Mouse (Mus musculus): ENCODE measurements at regions not wholly inside any gene's neighbourhood (a gene's known extent, or its start where the extent isn't known, plus 50 kb on each side); places are given as distances from the start of the nearest gene placed in this dataset.

GRCm38 (mm10) chr1:90449571-90450226 lies 153.1 kb upstream of the Cops8 start:
- no peaks in the 10 kb centered on the region for H3K9me3 ChIP-seq
- H3K36me3 ChIP-seq: no peaks in the 10 kb centered on the region
- H3K27ac ChIP-seq: no peak overlapping the region
- H3K9ac ChIP-seq: no peak overlapping the region
- H3K4me3 ChIP-seq: no peak overlapping the region
- no peak overlapping the region for H3K4me2 ChIP-seq
- ATAC-seq (ENCODE audit: borderline replicate concordance, extremely low read depth, low FRiP score, low TSS enrichment): no peak
- H3K4me1 ChIP-seq: no peaks in the 10 kb centered on the region
- 51% methylated on average over 7 of the region's 7 CpGs for WGBS
- H3K27me3 ChIP-seq: 0 out of 2 replicates have a peak, but pooled peaks cover under 1% of the 10 kb centered on the region

GRCm38 (mm10) chr1:90451942-90452557 lies 150.7 kb upstream of the Cops8 start:
- H3K9me3 ChIP-seq: no peaks in the 10 kb centered on the region
- no peak overlapping the region for H3K4me3 ChIP-seq
- no peaks in the 10 kb centered on the region for H3K4me1 ChIP-seq
- 73% methylated on average over 6 of the region's 6 CpGs for WGBS
- no peaks in the 10 kb centered on the region for H3K36me3 ChIP-seq
- no peak overlapping the region for H3K9ac ChIP-seq
- no peak overlapping the region for H3K4me2 ChIP-seq
- peaks cover 18% of the 10 kb centered on the region for H3K27me3 ChIP-seq
- no peak for ATAC-seq (ENCODE audit: borderline replicate concordance, extremely low read depth, low FRiP score, low TSS enrichment)
- H3K27ac ChIP-seq: no peak overlapping the region

- Histone ChIP-seq H3K4me1 (0 out of 2 replicates have a peak, but pooled peaks cover 2% of the 10 kb centered on the region), H3K27me3 (peaks cover 25% of the 10 kb centered on the region), H3K9ac (no peak overlapping the region), H3K4me3 (no peak overlapping the region), H3K36me3 (no peaks in the 10 kb centered on the region), H3K9me3 (no peaks in the 10 kb centered on the region), H3K4me2 (no peak overlapping the region), H3K27ac (no peak overlapping the region)
- 46% methylated on average over 7 of the region's 7 CpGs for WGBS
- ATAC-seq (ENCODE audit: borderline replicate concordance, extremely low read depth, low FRiP score, low TSS enrichment): no peak
These were observed 148.5 kb upstream of the Cops8 start for GRCm38 (mm10) chr1:90454263-90454662.

GRCm38 (mm10) chr1:90457396-90457795 lies 145.4 kb upstream of the Cops8 start:
- no peak overlapping the region for H3K4me2 ChIP-seq

GRCm38 (mm10) chr1:90458176-90458575 lies 144.6 kb upstream of the Cops8 start:
- no peak overlapping the region for H3K27ac ChIP-seq
- no peak overlapping the region for H3K4me2 ChIP-seq
- no peak overlapping the region for H3K9ac ChIP-seq
- H3K36me3 ChIP-seq: no peaks in the 10 kb centered on the region
- no peak overlapping the region for H3K4me3 ChIP-seq
- no peak for ATAC-seq (ENCODE audit: borderline replicate concordance, extremely low read depth, low FRiP score, low TSS enrichment)
- H3K9me3 ChIP-seq: no peaks in the 10 kb centered on the region
- H3K27me3 ChIP-seq: peaks cover 25% of the 10 kb centered on the region
- WGBS: 71% methylated on average over 8 of the region's 8 CpGs
- H3K4me1 ChIP-seq: peaks cover 7% of the 10 kb centered on the region; the same call in 1 of the 2 replicates

More at GRCm38 (mm10) chr1:90457396-90457795, 145.4 kb upstream of the Cops8 start:
- H3K9ac ChIP-seq: no peak overlapping the region
- H3K27me3 ChIP-seq: peaks cover 25% of the 10 kb centered on the region
- H3K9me3 ChIP-seq: no peaks in the 10 kb centered on the region
- 32% methylated on average over 9 of the region's 9 CpGs for WGBS
- H3K27ac ChIP-seq: no peak overlapping the region
- ATAC-seq (ENCODE audit: borderline replicate concordance, extremely low read depth, low FRiP score, low TSS enrichment): no peak
- peaks cover 7% of the 10 kb centered on the region; the same call in 1 of the 2 replicates for H3K4me1 ChIP-seq
- H3K4me3 ChIP-seq: no peak overlapping the region
- no peaks in the 10 kb centered on the region for H3K36me3 ChIP-seq

GRCm38 (mm10) chr1:90461699-90462098 lies 141.1 kb upstream of the Cops8 start:
- no peaks in the 10 kb centered on the region for H3K9me3 ChIP-seq
- H3K36me3 ChIP-seq: no peaks in the 10 kb centered on the region
- no peak for ATAC-seq (ENCODE audit: borderline replicate concordance, extremely low read depth, low FRiP score, low TSS enrichment)
- H3K4me3 ChIP-seq: no peak overlapping the region
- no peak overlapping the region for H3K4me2 ChIP-seq
- WGBS: 72% methylated on average over 1 of the region's 1 CpGs
- H3K27ac ChIP-seq: no peak overlapping the region
- no peak overlapping the region for H3K9ac ChIP-seq
- H3K27me3 ChIP-seq: peaks cover 7% of the 10 kb centered on the region; the same call in 1 of the 2 replicates
- peaks cover 7% of the 10 kb centered on the region; the same call in 1 of the 2 replicates for H3K4me1 ChIP-seq

GRCm38 (mm10) chr1:90463302-90463701 lies 139.5 kb upstream of the Cops8 start:
- 34% methylated on average over 6 of the region's 6 CpGs for WGBS
- Histone ChIP-seq H3K27me3 (peaks cover 4% of the 10 kb centered on the region; the same call in 1 of the 2 replicates), H3K36me3 (no peaks in the 10 kb centered on the region), H3K4me1 (peaks cover 5% of the 10 kb centered on the region; the same call in 1 of the 2 replicates), H3K4me2 (no peak overlapping the region), H3K9ac (no peak overlapping the region), H3K4me3 (no peak overlapping the region), H3K9me3 (no peaks in the 10 kb centered on the region), H3K27ac (peak overlapping the region; percentile 42; the same call in 1 of the 2 replicates)
- no peak for ATAC-seq (ENCODE audit: borderline replicate concordance, extremely low read depth, low FRiP score, low TSS enrichment)

GRCm38 (mm10) chr1:90467646-90468045 lies 135.1 kb upstream of the Cops8 start:
- ATAC-seq (ENCODE audit: borderline replicate concordance, extremely low read depth, low FRiP score, low TSS enrichment): no peak
- 0 out of 2 replicates have a peak, but pooled peaks cover 9% of the 10 kb centered on the region for H3K4me1 ChIP-seq

GRCm38 (mm10) chr1:90470996-90471395 lies 131.8 kb upstream of the Cops8 start:
- H3K27me3 ChIP-seq: peaks cover 37% of the 10 kb centered on the region; the same call in 1 of the 2 replicates
- no peaks in the 10 kb centered on the region for H3K9me3 ChIP-seq
- H3K9ac ChIP-seq: no peak overlapping the region
- no peak overlapping the region for H3K4me2 ChIP-seq
- ATAC-seq (ENCODE audit: borderline replicate concordance, extremely low read depth, low FRiP score, low TSS enrichment): no peak
- H3K27ac ChIP-seq: no peak overlapping the region
- H3K36me3 ChIP-seq: no peaks in the 10 kb centered on the region
- 52% methylated on average over 10 of the region's 10 CpGs for WGBS
- 0 out of 2 replicates have a peak, but pooled peaks cover 9% of the 10 kb centered on the region for H3K4me1 ChIP-seq
- H3K4me3 ChIP-seq: no peak overlapping the region

More at GRCm38 (mm10) chr1:90467646-90468045, 135.1 kb upstream of the Cops8 start:
- H3K36me3 ChIP-seq: no peaks in the 10 kb centered on the region
- 74% methylated on average over 9 of the region's 9 CpGs for WGBS
- H3K9me3 ChIP-seq: no peaks in the 10 kb centered on the region
- no peak overlapping the region for H3K4me3 ChIP-seq
- peaks cover 17% of the 10 kb centered on the region; the same call in 1 of the 2 replicates for H3K27me3 ChIP-seq
- no peak overlapping the region for H3K9ac ChIP-seq
- H3K27ac ChIP-seq: no peak overlapping the region
- H3K4me2 ChIP-seq: no peak overlapping the region

- 89% methylated on average over 13 of the region's 13 CpGs for WGBS
- Histone ChIP-seq H3K27ac (no peak overlapping the region), H3K4me1 (peaks cover 15% of the 10 kb centered on the region), H3K9ac (no peak overlapping the region), H3K27me3 (peaks cover 37% of the 10 kb centered on the region; the same call in 1 of the 2 replicates), H3K9me3 (no peaks in the 10 kb centered on the region), H3K4me2 (no peak overlapping the region), H3K4me3 (no peak overlapping the region), H3K36me3 (no peaks in the 10 kb centered on the region)
- ATAC-seq (ENCODE audit: borderline replicate concordance, extremely low read depth, low FRiP score, low TSS enrichment): no peak
These were observed 131.0 kb upstream of the Cops8 start for GRCm38 (mm10) chr1:90471806-90472205.

GRCm38 (mm10) chr1:90475060-90475813 lies 127.5 kb upstream of the Cops8 start:
- Histone ChIP-seq H3K36me3 (no peaks in the 10 kb centered on the region), H3K4me1 (peaks cover 18% of the 10 kb centered on the region), H3K4me3 (no peak overlapping the region), H3K9me3 (no peaks in the 10 kb centered on the region; the same call in 1 of the 2 replicates), H3K27ac (no peak overlapping the region), H3K27me3 (peaks cover 30% of the 10 kb centered on the region), H3K9ac (no peak overlapping the region), H3K4me2 (no peak overlapping the region)
- no peak for ATAC-seq (ENCODE audit: borderline replicate concordance, extremely low read depth, low FRiP score, low TSS enrichment)
- WGBS: 82% methylated on average over 10 of the region's 10 CpGs

Measured in lung, embryonic 15.5 days (tissue).